In the genomic region with DNA sequence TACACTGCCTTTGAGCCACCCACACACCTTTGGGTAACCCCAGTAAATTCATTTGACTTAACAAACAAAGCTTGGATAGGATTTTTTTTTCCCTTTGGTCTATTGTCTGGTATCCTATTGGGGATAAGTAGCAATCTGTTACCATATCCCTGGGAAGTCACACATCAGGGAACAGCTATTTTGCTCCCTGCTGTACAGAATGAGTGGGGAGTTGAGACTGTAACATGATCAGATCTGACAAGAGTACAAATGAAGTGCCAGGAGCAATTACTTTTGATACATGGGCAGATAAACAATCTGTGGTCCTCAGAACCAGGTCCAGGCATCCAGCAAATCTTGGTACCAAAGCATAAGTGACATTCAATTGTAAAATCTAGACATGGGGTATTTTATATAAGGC, we compare ENCODE assay signal across 15 mouse cellular contexts.
"Had no signal": no experiment of that assay in that cellular context is flagged by ENCODE, and none has a peak within 500 bp of the region (broad histone marks: within the 10 kb centered on the region; RNA-seq: fewer than 3 reads in every experiment).

No protein-coding gene starts in this region.

- H3K9me3 ChIP-seq: limb, embryonic 13.5 days; megakaryocyte, embryonic 14.5 days; midbrain, embryonic 15.5 days had no signal

- H3K36me3 ChIP-seq: limb, embryonic 13.5 days; midbrain, embryonic 15.5 days had no signal

- H3K27me3 ChIP-seq: limb, embryonic 13.5 days; megakaryocyte, embryonic 14.5 days; midbrain, embryonic 15.5 days had no signal

- H3K27ac ChIP-seq: limb, embryonic 13.5 days; liver, embryonic 14.5 days; midbrain, embryonic 15.5 days had no signal

- H3K4me3 ChIP-seq: limb, embryonic 13.5 days; megakaryocyte, embryonic 14.5 days; midbrain, embryonic 15.5 days had no signal

- DNase-seq: kidney, adult 18-20 months; kidney, postnatal 14 days; left cerebral cortex, postnatal 4 days; lung, adult 2 months; lung, postnatal 4 days; right cerebral cortex, postnatal 4 days; spleen, adult 18-20 months; thymus, adult 18-20 months; thymus, postnatal 14 days had no signal

- H3K4me1 ChIP-seq: limb, embryonic 13.5 days; megakaryocyte, embryonic 14.5 days; midbrain, embryonic 15.5 days had no signal

- H3K9ac ChIP-seq: limb, embryonic 13.5 days; liver, embryonic 14.5 days; midbrain, embryonic 15.5 days had no signal

- ATAC-seq: lung, postnatal 0 days; midbrain, embryonic 15.5 days had no signal

- H3K4me2 ChIP-seq: limb, embryonic 13.5 days; midbrain, embryonic 11.5 days; midbrain, embryonic 15.5 days had no signal
